Mouse (Mus musculus): ENCODE data around the gene Pip5k1b. TPM values are rescaled to one million over a fixed set of nuclear protein-coding genes. Genes with fewer than 3 reads are reported as not detected.

Gene Pip5k1b
- polyA plus RNA-seq, 1 experiment, result 23.3 TPM

DNA sequence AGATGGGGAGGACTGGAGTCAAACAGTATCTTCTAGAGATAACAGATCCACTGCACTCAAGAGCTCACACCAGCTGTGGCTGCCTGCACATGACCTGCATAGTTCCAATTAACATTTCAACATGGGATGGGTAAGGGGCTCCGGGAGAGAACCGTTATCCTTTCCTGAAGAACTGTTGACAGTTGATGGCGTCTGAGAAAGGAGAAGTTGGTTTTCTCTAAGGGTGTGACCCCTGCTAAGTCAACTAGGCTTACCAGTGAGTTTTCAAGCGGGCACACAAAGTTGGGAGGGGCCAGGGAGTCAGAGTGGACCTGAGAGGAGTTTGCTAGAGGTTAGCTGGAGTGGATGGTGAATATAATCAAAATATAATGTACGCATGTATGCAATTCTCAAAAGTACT is 65.4 kb downstream of the Pip5k1b start:
- 73% methylated on average over 5 of the region's 5 CpGs for WGBS

DNA sequence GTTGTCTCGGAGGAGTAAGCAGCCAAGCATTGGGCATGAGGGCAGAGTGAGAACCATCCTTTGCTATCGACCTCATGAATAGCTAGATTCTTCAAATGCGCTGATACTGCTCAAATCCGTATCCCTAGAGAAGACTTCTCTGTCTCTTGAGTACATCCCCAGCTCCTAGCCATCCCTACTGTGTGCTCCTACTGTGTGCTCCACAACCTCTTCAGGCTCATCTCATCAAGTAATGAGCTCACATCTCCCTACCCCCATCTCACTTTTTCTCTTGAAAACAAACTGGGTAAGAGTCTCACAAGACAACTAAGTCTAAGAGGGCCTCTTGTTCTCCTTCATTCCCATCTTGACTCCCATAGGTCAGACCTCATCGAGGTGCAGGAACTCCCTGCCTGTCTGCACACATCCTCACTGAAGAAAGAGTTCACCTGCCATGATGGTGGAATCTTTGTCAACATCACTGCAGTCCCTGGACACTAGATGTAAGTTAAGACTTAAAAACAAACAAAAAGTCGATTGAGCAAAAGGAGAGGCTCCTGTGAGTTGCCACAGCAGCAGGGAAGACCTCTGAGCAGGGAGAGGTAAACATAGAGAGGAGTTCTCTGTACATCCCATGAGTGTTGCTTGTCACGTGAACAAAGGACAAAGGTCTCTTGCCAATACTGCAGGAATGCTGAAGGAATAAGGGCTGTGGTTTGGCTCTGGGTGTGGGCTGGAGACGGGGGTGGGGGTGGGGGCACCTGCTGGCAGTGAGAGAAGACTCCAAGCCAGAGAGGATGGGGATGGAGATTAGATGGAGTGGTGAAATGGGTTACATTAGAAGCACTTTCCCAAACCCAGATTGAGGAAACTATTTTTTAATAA is 69.0 kb downstream of the Pip5k1b start:
- Histone ChIP-seq H3K27ac (ENCODE audit: insufficient read depth, low read depth, low read length) (peak overlapping the region; percentile 45; the same call in 1 of the 2 replicates), H3K36me3 (ENCODE audit: control insufficient read depth, insufficient read depth, low read length) (no peaks in the 10 kb centered on the region), H3K27me3 (ENCODE audit: control insufficient read depth, insufficient read depth, low read length) (no peaks in the 10 kb centered on the region), H3K4me1 (ENCODE audit: control insufficient read depth, insufficient read depth, insufficient read length, low read length) (peaks cover 14% of the 10 kb centered on the region; the same call in 1 of the 2 replicates), H3K4me3 (ENCODE audit: low read depth, low read length) (no peak overlapping the region)
- WGBS, result 60% methylated on average over 8 of the region's 8 CpGs
- TF ChIP-seq POLR2A (IDR thresholded peaks at IDR 0.05; ENCODE audit: low read depth, low read length) (no peak), CTCF (IDR thresholded peaks at IDR 0.05; ENCODE audit: extremely low read depth, insufficient read length, insufficient replicate concordance, low read depth, low read length) (no peak)

More for the DNA sequence above, 65.4 kb downstream of the Pip5k1b start:
- peaks cover 20% of the 10 kb centered on the region; the same call in 1 of the 2 replicates for H3K4me1 ChIP-seq (ENCODE audit: control insufficient read depth, insufficient read depth, insufficient read length, low read length)
- H3K4me3 ChIP-seq (ENCODE audit: low read depth, low read length), result no peak overlapping the region
- TF ChIP-seq POLR2A (IDR thresholded peaks at IDR 0.05; ENCODE audit: low read depth, low read length), result no peak
- no peak for TF ChIP-seq CTCF (IDR thresholded peaks at IDR 0.05; ENCODE audit: extremely low read depth, insufficient read length, insufficient replicate concordance, low read depth, low read length)
- no peaks in the 10 kb centered on the region for H3K36me3 ChIP-seq (ENCODE audit: control insufficient read depth, insufficient read depth, low read length)
- no peak overlapping the region for H3K27ac ChIP-seq (ENCODE audit: insufficient read depth, low read depth, low read length)
- no peaks in the 10 kb centered on the region for H3K27me3 ChIP-seq (ENCODE audit: control insufficient read depth, insufficient read depth, low read length)

DNA sequence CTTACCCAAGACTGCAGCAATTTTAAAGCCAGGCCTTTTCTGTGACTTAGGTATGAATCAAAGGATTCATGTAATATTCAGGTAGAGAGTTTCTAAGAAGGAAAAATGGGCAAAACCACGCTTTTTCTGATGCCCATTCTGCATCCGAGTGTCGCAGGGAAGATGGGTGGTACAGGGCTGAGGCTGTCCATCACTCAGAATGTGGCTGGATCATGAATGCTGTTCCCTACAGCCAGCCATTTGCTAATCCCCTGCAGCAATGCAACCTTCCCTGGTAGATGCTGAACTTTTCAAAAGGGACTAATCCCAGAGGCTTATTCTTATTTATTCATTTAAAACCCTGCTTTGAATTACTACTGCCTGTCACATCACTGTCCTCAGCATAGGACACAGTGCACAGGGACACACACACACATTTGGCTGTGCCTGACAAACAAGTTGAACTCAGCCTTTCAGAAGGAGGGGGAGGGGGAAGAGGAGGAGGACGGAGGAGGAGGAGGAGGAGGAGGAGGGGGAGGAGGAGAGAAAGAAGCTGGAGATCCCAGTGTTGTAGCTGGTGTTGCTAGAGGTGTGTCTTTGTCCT is 71.0 kb downstream of the Pip5k1b start:
- H3K4me1 ChIP-seq (ENCODE audit: control insufficient read depth, insufficient read depth, insufficient read length, low read length), result peaks cover 14% of the 10 kb centered on the region; the same call in 1 of the 2 replicates
- no peak for TF ChIP-seq POLR2A (IDR thresholded peaks at IDR 0.05; ENCODE audit: low read depth, low read length)
- no peak for TF ChIP-seq CTCF (IDR thresholded peaks at IDR 0.05; ENCODE audit: extremely low read depth, insufficient read length, insufficient replicate concordance, low read depth, low read length)
- H3K27ac ChIP-seq (ENCODE audit: insufficient read depth, low read depth, low read length), result no peak overlapping the region
- no peaks in the 10 kb centered on the region for H3K36me3 ChIP-seq (ENCODE audit: control insufficient read depth, insufficient read depth, low read length)
- H3K27me3 ChIP-seq (ENCODE audit: control insufficient read depth, insufficient read depth, low read length), result no peaks in the 10 kb centered on the region
- H3K4me3 ChIP-seq (ENCODE audit: low read depth, low read length), result no peak overlapping the region
- WGBS, result 69% methylated on average over 4 of the region's 4 CpGs

DNA sequence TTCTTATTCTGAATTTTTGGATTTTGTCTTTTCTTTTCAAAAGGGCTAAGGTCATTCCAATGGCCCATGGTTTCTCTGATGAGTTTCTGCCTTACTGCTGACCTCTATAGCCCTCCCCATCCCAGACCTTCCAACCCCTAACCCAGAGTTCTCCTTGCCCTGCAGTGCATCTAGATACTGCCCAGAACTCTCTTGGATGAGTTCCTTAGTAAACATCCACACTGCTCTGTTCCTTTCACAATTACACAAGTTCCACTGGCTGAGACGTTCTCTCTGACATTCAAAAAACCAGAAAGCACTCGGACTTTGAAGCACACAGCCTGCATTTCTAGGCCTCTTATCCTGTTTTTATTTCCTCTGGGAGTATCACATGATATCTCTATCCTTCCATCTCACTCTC is 74.8 kb downstream of the Pip5k1b start:
- no peak overlapping the region for H3K4me3 ChIP-seq (ENCODE audit: low read depth, low read length)
- TF ChIP-seq POLR2A (IDR thresholded peaks at IDR 0.05; ENCODE audit: low read depth, low read length) (no peak), CTCF (IDR thresholded peaks at IDR 0.05; ENCODE audit: extremely low read depth, insufficient read length, insufficient replicate concordance, low read depth, low read length) (no peak)
- peaks cover 2% of the 10 kb centered on the region; the same call in 1 of the 2 replicates for H3K4me1 ChIP-seq (ENCODE audit: control insufficient read depth, insufficient read depth, insufficient read length, low read length)
- H3K36me3 ChIP-seq (ENCODE audit: control insufficient read depth, insufficient read depth, low read length), result no peaks in the 10 kb centered on the region; the same call in 1 of the 2 replicates
- no peaks in the 10 kb centered on the region for H3K27me3 ChIP-seq (ENCODE audit: control insufficient read depth, insufficient read depth, low read length)
- 44% methylated on average over 2 of the region's 2 CpGs for WGBS
- H3K27ac ChIP-seq (ENCODE audit: insufficient read depth, low read depth, low read length), result no peak overlapping the region

DNA sequence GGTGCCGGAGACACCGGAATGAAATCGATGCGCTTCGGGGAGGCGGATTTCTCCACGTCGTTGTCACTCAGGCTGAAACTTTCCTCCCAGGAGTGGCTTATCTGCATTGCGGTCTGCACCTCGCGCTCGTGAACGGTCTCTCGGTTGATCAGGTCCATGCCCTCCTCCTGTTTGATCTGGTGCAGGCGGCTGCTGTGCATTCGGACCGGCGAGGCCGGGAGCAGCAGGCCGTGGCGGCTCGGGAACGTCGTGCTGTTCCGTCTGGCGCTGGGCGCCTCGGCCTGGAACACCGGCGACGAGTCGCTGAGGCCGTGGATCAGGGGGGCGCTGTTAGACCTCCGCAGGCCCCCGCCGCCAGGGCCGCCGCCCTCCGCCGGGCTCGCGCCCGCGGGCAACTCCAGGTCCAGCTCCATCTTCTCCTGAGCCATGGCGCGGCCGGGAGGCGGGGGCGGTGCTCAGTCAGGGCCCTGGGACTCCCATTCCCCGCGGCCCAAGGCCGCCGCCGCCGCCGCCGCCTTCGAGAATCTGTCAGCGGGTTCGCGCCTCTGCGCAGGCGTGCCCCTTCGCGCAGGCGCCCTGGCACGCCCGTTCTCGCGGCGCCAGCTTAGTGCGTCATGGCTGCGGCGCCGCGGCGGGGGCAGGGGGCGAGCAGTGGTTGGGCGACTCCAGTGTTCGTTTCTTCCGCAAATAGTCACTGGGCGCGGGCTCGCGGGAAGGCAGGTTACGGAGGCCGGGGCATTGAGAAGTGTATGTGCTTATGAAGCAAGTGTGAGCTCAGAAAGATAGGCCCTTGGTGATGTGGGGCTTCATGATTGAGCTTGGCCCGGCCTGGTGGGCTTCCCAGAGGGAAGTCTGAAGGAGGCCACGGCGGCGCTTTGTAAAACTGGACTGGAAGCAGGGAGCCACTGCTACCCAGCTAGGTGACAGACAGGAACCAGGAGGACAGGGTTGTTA is 78.5 kb downstream of the Pip5k1b start, which contains the start of gene Fam122a:
Gene Fam122a (minus strand): TSS at position 428 of the 954 bp plus-strand sequence.
- Histone ChIP-seq H3K27ac (ENCODE audit: insufficient read depth, low read depth, low read length) (peak within 1 kb of the TSS; percentile 64), H3K4me1 (ENCODE audit: control insufficient read depth, insufficient read depth, insufficient read length, low read length) (peaks cover 2% of the 10 kb centered on the region; the same call in 1 of the 2 replicates), H3K36me3 (ENCODE audit: control insufficient read depth, insufficient read depth, low read length) (no peaks in the 10 kb centered on the region; the same call in 1 of the 2 replicates), H3K4me3 (ENCODE audit: low read depth, low read length) (peak within 1 kb of the TSS; percentile 61), H3K27me3 (ENCODE audit: control insufficient read depth, insufficient read depth, low read length) (no peaks in the 10 kb centered on the region)
- TF ChIP-seq POLR2A (IDR thresholded peaks at IDR 0.05; ENCODE audit: low read depth, low read length) (peak; percentile 77), CTCF (IDR thresholded peaks at IDR 0.05; ENCODE audit: extremely low read depth, insufficient read length, insufficient replicate concordance, low read depth, low read length) (no peak)
- WGBS, result under 1% methylated on average over 92 of the region's 92 CpGs

DNA sequence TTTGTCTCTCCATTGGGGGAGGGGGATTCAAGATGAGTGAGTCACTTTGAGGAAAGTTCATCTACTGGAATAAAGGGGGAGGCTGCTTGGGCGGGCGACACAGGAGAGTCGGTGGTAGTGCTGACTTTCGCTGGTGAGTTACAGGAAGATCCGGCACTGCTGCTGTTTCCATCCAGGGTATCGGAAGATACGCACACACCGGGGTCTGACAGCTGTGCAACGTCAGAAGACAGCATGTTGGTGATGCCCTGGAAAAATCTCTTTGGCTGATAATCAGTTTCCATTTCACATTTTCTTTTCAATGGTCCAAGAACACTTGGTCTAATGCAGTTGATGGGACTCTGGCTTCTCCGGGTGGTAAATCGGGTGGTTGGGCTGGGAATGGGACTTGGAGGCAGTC is 79.2 kb downstream of the Pip5k1b start:
- H3K27me3 ChIP-seq (ENCODE audit: control insufficient read depth, insufficient read depth, low read length), result no peaks in the 10 kb centered on the region
- WGBS, result 3% methylated on average over 11 of the region's 11 CpGs
- TF ChIP-seq POLR2A (IDR thresholded peaks at IDR 0.05; ENCODE audit: low read depth, low read length) (no peak), CTCF (IDR thresholded peaks at IDR 0.05; ENCODE audit: extremely low read depth, insufficient read length, insufficient replicate concordance, low read depth, low read length) (no peak)
- H3K4me3 ChIP-seq (ENCODE audit: low read depth, low read length), result peak overlapping the region; percentile 61
- peaks cover under 1% of the 10 kb centered on the region; the same call in 1 of the 2 replicates for H3K36me3 ChIP-seq (ENCODE audit: control insufficient read depth, insufficient read depth, low read length)
- peaks cover 2% of the 10 kb centered on the region; the same call in 1 of the 2 replicates for H3K4me1 ChIP-seq (ENCODE audit: control insufficient read depth, insufficient read depth, insufficient read length, low read length)
- peak overlapping the region; percentile 46 for H3K27ac ChIP-seq (ENCODE audit: insufficient read depth, low read depth, low read length)

All from small intestine, adult 2 months (tissue).